Mouse (Mus musculus): ENCODE data around the gene Tpst2.

DNA sequence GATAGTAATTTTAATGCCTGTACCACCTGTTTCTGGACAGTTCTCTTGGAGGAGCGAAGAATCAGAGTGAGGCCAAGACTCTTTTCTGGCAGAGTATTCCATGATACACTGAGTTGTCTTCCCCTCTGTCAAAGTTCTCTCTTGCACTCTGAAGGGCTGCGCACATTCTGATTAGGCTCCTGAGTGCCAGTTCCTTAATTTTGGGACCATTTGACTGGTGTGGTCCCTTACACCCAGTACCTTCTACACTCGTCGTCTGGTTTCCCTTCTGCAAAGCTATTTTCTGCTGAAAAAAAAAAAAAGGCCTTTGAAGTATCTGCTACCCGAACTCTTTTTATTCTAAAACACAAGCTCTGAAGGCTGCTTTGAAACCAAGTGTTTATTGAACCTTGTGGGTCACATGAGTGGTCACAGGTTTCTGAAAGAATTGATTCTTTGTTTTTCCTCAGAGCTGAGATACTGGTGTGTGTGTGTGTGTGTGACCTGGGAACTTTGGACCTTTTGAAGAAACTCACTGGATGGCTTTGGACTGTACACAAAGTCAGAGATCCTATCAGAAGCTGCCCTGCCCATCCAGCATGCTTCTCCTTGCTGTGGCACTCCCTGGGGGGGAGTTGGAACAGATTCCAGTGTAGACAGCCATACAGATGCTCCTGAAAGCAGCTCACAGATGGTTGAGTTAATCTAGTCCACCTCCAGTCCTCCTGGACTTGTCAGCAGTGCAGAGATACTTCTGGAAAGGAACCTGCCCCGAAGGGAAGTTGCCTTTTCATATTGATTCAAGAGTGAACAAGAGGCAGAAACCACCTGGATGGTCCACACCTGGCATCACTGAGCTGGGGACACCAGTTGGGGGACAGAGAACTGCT is 67.8 kb downstream of the Tpst2 start:
- TF ChIP-seq GATA1 (IDR thresholded peaks at IDR 0.05; ENCODE audit: borderline replicate concordance, low read length) = no peak
- TF ChIP-seq CTCF (IDR thresholded peaks at IDR 0.05; ENCODE audit: low read depth, low read length) = no peak

All from G1E (cell line).